Mouse (Mus musculus) lung, adult 18-20 months (tissue): ENCODE results near the gene Fam186b.

Experiments used
- DNase-seq, 2 experiments: peaks; one replicate each; pipeline ENCODE4 v3.0.0; 2022; ENCODE audit warnings: mixed read lengths in 2 of 2

The Fam186b gene

GRCm38 (mm10) chr15:99319411-99319871 is 23.8 kb upstream of the Fam186b start:
- peak; percentile 44 to 57 for DNase-seq

DNA sequence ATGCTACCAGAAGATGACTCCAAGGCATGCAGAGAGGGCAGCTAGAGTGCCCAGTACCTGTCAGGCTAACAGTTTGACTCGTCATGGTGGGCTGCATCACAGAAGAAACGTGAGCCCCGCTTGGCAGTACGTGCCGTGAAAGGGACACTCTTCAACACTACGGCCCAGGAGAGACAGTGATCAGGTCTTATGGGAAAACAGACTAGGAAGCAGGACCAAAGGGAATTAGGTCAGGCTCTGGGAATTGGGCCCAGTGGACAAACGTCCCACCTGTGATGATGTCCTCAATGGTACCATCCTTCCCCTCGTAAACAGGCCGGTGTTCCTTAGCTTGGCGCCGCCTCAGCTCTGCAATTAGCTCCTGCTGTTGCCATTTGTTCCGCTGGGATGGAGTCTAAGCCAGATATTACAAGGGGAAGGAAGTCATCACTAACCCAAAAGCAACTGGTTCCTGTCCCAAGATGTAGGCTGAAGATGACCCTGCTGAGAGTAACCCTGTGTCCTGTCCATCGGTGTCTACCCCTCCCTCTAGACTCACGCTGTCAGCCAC is 23.2 kb upstream of the Fam186b start:
- no peak for DNase-seq

DNA sequence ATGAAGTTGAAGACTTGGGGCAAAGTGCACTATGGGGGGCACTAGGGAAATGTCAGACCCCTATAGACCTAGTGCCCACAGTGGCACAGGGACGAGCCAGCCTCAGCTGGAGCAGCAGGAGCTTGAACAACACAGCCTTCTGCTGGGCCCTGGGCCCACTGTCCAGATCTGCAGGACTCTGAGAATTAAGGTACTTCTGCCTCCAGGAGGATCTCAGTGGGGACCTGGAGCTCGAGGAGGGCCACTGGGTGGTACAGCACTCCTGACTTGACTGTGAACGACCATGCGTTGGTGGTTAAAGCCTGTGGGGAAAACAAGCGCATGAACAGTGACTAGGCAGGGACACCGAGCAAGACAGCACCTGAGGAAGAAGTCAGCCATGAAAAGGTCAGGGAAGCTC is 22.4 kb upstream of the Fam186b start:
- DNase-seq: no peak

DNA sequence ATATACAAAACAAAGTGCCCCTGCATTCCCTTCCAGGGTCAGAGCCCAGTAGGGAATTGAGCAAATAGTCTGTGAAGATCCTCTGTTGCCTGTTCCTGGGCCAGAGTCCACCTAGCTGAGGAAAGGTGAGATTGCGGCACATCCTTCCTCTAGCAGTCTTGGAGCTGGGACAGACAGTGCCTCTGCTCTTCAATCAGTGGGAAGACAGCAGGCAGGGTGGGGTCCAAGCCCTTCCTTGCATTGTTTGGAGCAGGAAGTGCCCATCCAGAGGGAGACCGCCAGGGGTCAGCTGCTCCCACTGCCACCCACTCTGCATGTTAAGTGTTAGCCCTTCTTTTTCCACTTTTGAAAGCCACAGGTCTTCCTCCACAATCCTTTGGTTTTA is 21.6 kb upstream of the Fam186b start:
- DNase-seq: peak; percentile 75 to 81

GRCm38 (mm10) chr15:99316314-99317266 is 20.9 kb upstream of the Fam186b start:
- DNase-seq: peak; percentile 80 to 81

DNA sequence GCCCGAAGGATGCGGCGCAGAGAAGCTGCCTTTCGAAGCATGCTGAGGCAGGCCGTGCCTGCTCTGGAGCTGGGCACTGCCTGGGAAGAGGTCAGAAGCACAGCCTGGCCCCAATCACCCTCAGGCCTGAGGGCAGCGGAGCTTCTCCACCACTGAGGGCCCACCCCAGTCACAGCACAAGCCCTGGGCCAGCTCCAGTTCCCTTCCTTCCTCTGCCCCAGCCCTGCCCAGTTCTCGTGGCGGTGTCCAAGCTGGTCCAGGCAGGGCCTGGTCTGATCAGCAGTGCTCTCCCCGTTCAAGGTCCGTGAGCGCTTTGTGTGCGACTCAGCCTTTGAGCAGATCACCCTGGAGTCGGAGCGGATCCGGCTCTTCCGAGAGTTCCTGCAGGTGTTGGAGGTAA is 19.2 kb upstream of the Fam186b start:
- DNase-seq: peak; percentile 42 to 61

GRCm38 (mm10) chr15:99310617-99311016 is 14.9 kb upstream of the Fam186b start:
- no peak for DNase-seq

DNA sequence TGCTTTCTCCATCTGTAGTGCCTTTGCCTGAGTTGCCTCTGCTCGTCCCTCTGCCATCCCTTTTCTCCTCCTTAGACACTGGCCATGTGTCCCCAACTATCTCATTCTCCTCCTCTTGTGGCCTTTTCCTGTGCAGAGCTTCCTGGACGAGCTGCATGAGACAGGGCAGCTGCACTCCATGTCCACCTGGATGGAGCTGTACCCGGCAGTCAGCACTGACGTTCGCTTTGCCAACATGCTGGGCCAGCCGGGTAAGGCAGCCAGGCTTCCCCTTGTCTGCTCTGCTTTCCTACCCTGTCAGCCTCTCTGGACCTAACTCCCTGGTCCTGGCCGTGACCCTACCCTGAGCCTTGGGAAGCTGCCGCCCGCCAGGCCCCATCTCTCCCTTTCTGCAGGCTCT is 13.9 kb upstream of the Fam186b start:
- no peak for DNase-seq

DNA sequence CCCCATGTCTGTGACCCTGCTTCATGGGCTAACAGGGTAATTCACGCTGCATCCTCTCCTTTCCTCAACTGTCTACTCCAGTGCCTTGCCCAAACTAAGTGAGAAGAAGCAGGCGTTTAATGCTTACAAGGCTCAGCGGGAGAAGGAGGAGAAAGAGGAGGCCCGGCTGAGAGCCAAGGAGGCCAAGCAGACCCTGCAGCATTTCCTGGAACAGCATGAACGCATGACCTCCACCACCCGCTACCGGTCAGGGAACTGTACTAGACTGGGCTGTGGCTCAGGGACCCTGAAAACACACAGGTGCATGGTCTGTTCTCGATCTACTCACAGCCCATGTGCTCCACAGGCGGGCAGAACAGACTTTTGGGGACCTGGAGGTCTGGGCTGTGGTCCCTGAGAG is 11.8 kb upstream of the Fam186b start:
- DNase-seq: no peak

GRCm38 (mm10) chr15:99296213-99296612 is 525 bp upstream of the Fam186b start:
- DNase-seq: no peak

- peak; percentile 93 to 95 for DNase-seq
Measured at GRCm38 (mm10) chr15:99294813-99295374, 794 bp downstream of the Fam186b start, which contains the start of gene Prpf40b. Gene Prpf40b, plus strand, starts transcription at chr15:99295087.

DNA sequence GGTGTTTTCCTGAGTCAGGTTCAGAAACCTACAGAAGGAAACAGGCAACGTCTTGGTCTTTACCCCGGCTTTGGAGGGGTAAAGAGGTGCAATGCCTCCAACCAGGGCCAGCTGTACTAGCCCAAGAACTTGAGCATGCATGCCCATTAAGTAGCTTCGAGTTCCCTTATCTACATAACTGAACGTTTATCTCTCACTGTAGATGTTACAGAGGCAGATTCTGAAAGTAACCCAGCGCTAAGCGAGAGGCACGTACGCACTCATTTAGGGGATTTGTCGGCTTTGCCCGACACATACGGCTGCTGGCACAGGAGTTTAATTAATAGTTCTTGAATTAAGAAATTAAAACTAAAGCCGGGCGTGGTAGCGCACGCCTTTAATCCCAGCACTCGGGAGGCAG is 1.4 kb downstream of the Fam186b start:
- no peak for DNase-seq

GRCm38 (mm10) chr15:99290586-99290985 is 5.1 kb downstream of the Fam186b start:
- DNase-seq: no peak

DNA sequence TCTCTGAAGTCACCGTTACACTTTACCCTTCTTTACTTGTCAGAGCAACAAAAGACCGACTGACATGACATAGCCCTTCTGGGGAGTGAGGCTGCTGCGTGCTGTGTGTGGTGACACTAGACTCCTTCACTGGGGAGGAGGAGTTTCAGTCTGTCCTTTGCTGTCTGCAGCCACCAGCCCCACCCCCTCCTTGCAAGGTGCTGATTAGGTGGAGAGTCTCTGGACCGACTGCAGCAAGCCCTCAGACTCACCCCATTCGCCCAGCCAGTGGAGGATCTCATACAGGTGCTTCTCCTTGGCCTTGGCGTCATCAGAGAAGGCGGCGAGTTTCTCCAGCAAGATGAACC is 10.5 kb downstream of the Fam186b start:
- DNase-seq: no peak

DNA sequence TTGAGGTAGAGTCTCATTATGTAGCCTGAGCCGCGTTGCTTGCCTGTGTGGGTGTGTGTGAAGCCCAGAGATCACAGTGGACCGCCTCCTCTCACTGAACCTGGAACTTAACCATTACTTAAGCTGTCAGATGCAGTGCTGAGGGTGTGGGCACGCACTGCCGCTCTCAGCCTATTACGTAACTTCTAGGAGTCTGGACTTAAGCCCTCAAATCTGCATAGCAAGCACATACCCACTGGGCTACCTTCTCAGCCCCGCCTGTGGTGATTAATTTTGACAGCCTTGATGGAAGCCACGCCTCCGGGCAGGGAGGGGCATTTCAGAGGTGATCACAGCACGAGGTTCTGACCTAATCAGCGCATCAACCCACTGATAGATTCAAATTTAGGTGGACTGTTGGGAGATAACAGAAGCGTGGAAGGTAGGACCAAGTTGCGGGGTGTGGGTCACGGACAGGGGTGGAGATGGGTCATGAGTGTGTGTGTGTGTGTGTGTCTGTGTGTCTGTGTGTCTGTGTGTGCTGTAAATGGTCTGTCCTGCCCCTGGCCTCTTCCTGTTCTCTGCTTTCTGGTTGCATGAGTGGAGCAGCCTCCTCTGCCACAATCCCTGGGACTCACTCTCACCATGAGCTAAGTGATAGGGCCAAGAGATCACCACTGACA is 11.0 kb downstream of the Fam186b start:
- DNase-seq: peak; percentile 65 to 76

GRCm38 (mm10) chr15:99283456-99283855 is 12.2 kb downstream of the Fam186b start:
- DNase-seq: no peak

- no peak for DNase-seq
Measured at GRCm38 (mm10) chr15:99278271-99278670, 17.4 kb downstream of the Fam186b start.

DNA sequence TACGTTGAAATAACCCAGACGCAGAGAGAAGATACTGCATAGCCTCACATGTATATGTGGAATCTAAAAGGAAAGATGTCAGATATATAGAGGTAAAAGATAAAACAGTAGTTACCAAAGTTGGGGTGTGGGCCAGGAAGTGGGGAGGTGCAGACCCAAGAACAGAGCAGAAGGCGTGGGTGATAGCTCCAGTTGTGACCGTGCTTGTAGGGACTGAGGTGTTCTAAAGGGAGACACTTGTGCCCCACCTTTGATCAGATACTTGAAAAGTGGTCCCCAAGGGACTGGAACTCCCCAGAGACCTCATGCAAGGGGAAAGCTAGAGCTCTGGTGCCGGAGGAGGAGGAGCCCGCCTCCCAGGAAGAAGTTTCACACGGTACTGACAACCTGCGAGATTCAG is 19.6 kb downstream of the Fam186b start:
- DNase-seq: no peak

DNA sequence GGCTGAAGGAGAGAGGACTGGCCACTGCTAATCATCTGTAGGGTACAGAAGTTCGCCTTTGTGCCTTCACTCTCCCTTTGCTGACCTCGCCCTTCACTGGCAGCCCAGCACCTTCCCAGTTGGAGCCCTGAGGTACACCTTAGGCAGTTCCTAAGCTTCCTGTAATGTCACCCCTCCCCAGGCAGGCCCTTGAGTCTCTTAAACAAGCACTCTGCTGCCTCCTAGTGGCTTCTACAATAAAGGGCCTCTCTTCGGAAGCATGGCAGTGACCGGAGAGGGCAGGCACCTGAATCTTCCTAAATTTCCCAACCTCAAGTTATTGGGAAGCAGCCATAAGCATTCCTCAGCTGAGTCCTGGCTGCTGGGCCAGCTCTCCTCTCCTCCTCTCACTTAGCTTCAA is 30.0 kb downstream of the Fam186b start:
- DNase-seq: peak; percentile 63 to 84

GRCm38 (mm10) chr15:99264363-99264762 is 31.3 kb downstream of the Fam186b start:
- DNase-seq: no peak

GRCm38 (mm10) chr15:99262702-99263101 is 33.0 kb downstream of the Fam186b start:
- DNase-seq: no peak

DNA sequence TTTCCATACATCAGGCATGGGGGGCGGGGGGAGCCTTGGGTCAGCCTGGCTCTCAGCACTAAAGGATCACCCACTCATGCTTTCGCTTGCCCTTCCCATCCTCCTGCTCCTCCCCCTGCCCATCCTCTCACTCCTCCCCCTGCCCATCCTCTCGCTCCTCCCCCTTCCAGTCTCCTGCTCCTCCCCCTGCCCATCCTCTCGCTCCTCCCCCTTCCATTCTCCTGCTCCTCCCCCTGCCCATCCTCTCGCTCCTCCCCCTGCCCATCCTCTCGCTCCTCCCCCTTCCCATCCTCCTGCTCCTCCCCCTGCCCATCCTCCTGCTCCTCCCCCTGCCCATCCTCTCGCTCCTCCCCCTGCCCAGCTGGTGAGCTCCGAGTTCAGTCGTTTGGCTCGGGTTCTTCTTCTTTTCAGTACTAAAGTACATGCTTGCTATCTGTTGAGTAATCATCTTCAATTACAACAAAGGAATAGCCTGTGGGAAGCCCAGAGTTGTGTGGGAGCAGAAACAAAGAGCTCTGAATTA is 35.9 kb downstream of the Fam186b start:
- DNase-seq: peak; percentile 68 to 75

- DNase-seq: peak in 1 of 2 experiments; percentile 15
Measured at GRCm38 (mm10) chr15:99259167-99259729, 36.4 kb downstream of the Fam186b start.
